Mouse (Mus musculus): ENCODE measurements around the gene Atp2b1. TPM values are rescaled to one million over a fixed set of nuclear protein-coding genes. Genes with fewer than 3 reads are reported as not detected.

Atp2b1 gene
- polyA plus RNA-seq, 1 experiment = 18.2 TPM

DNA sequence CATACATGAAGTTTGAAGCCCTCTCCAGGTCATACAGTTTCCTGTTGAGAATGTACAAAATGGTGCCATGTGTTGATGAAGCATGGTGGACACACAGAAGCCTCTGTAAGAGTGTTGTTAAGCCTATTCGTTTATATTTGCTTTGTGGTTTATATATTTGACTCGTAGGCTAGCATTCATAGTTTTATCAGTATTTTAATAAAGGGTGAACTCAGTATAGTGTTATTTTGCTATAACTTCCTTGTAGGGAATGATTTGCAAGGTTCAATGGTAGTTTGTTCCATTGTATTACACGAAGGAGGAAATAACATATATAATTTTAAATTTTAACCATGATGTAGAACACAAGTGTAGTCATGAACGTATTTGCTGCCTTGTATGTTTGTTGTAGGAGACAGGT lies 25.9 kb downstream of the Atp2b1 start:
- Histone ChIP-seq H3K27me3 (ENCODE audit: control insufficient read depth, insufficient read depth, insufficient read length) (no peaks in the 10 kb centered on the region), H3K79me3 (ENCODE audit: low read depth) (peaks cover 79% of the 10 kb centered on the region), H3K79me2 (ENCODE audit: control insufficient read depth, insufficient read depth) (peaks cover 100% of the 10 kb centered on the region), H3K4me3 (ENCODE audit: insufficient read depth, poor library complexity, severe bottlenecking) (no peak overlapping the region), H3K36me3 (ENCODE audit: control insufficient read depth, insufficient read depth) (peaks cover 19% of the 10 kb centered on the region), H3ac (ENCODE audit: control insufficient read depth, insufficient read length, low read depth) (no peak overlapping the region)
- no peak for TF ChIP-seq CEBPB (IDR thresholded peaks at IDR 0.05; ENCODE audit: low read depth)
- TF ChIP-seq FOSL1 (IDR thresholded peaks at IDR 0.05; ENCODE audit: insufficient read depth, low read length, poor library complexity, severe bottlenecking) = no peak
- TF ChIP-seq MYOG (IDR thresholded peaks at IDR 0.05; ENCODE audit: control insufficient read depth, extremely low read depth, insufficient read length) = no peak
- TF ChIP-seq MAX (IDR thresholded peaks at IDR 0.05) = no peak
- TF ChIP-seq MYOD1 (IDR thresholded peaks at IDR 0.05; ENCODE audit: control insufficient read depth, insufficient read length, low read depth) = no peak
- no peak for TF ChIP-seq CTCF (IDR thresholded peaks at IDR 0.05; ENCODE audit: control insufficient read depth, insufficient read depth, insufficient read length)
- no peak for TF ChIP-seq USF1 (IDR thresholded peaks at IDR 0.05; ENCODE audit: low read depth)

DNA sequence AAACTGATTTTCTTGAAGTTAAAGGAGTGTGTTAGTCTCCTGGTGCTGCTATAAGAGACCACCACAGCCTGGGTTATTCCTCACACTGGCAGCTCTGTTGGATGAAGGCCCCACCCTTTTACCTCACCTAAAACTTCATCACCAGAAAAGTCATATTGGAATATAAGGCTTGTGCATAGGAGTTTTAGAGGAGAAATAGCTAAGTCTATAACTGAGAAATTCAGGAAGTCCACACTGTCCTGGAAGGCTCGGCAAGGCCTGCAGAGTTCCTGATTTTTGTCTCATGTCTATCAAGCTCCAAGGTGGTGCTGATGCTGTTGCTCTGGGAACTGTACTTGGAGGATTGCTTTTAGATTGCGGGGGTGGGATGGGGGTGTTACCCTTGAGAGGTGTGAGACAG lies 26.6 kb downstream of the Atp2b1 start:
- H3K4me3 ChIP-seq (ENCODE audit: insufficient read depth, poor library complexity, severe bottlenecking) = no peak overlapping the region
- H3K27me3 ChIP-seq (ENCODE audit: control insufficient read depth, insufficient read depth, insufficient read length) = no peaks in the 10 kb centered on the region
- peaks cover 100% of the 10 kb centered on the region for H3K79me2 ChIP-seq (ENCODE audit: control insufficient read depth, insufficient read depth)
- H3K79me3 ChIP-seq (ENCODE audit: low read depth) = peaks cover 79% of the 10 kb centered on the region
- no peak overlapping the region for H3ac ChIP-seq (ENCODE audit: control insufficient read depth, insufficient read length, low read depth)
- TF ChIP-seq CTCF (IDR thresholded peaks at IDR 0.05; ENCODE audit: control insufficient read depth, insufficient read depth, insufficient read length) (no peak), MAX (IDR thresholded peaks at IDR 0.05) (no peak)
- peaks cover 19% of the 10 kb centered on the region for H3K36me3 ChIP-seq (ENCODE audit: control insufficient read depth, insufficient read depth)

DNA sequence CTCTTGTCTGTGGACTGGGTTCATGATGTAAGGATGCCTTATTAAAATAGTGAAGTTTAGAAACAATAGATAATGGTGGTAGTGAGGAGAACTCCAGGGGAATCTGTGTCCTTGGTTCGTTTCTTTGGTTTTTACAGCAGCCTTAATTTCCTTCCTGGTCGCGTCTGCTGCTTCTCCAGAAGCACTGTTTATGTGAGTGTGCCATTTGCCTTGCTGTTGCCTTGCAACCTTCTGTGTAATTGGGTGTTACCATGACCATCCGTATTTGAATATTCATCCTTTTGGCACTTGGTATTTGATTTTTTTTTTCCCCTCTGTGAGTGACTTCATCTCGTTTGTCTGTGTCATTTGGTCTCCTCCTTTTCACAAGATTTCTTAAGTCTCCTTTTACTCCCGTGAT lies 27.8 kb downstream of the Atp2b1 start:
- Histone ChIP-seq H3K4me3 (ENCODE audit: insufficient read depth, poor library complexity, severe bottlenecking) (no peak overlapping the region), H3ac (ENCODE audit: control insufficient read depth, insufficient read length, low read depth) (no peak overlapping the region), H3K79me2 (ENCODE audit: control insufficient read depth, insufficient read depth) (peaks cover 100% of the 10 kb centered on the region), H3K27me3 (ENCODE audit: control insufficient read depth, insufficient read depth, insufficient read length) (no peaks in the 10 kb centered on the region), H3K79me3 (ENCODE audit: low read depth) (peaks cover 79% of the 10 kb centered on the region), H3K36me3 (ENCODE audit: control insufficient read depth, insufficient read depth) (peaks cover 17% of the 10 kb centered on the region)
- no peak for TF ChIP-seq MYOD1 (IDR thresholded peaks at IDR 0.05; ENCODE audit: control insufficient read depth, insufficient read length, low read depth)
- no peak for TF ChIP-seq MYOG (IDR thresholded peaks at IDR 0.05; ENCODE audit: control insufficient read depth, extremely low read depth, insufficient read length)
- no peak for TF ChIP-seq FOSL1 (IDR thresholded peaks at IDR 0.05; ENCODE audit: insufficient read depth, low read length, poor library complexity, severe bottlenecking)
- TF ChIP-seq MAX (IDR thresholded peaks at IDR 0.05) = no peak
- TF ChIP-seq USF1 (IDR thresholded peaks at IDR 0.05; ENCODE audit: low read depth) = no peak
- no peak for TF ChIP-seq CEBPB (IDR thresholded peaks at IDR 0.05; ENCODE audit: low read depth)
- TF ChIP-seq CTCF (IDR thresholded peaks at IDR 0.05; ENCODE audit: control insufficient read depth, insufficient read depth, insufficient read length) = no peak

DNA sequence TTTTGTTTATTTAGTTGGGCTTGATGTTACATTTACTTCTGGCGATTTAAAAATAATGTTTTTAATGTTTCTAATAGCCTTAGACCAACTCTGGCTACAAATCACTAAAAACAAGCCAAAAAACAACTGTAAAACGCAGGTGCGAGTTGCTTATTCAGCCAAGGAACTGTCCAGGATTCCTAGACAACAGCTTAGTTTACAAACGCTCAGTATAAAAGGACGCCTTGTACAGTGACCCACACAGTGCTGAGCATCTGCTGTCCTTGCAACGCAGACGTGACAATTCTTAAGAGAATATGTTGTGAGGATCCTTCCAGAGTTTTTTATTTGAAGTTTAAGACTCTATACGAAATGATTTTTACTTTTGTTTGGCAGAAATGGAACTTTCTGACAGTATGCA lies 28.8 kb downstream of the Atp2b1 start:
- TF ChIP-seq CTCF (IDR thresholded peaks at IDR 0.05; ENCODE audit: control insufficient read depth, insufficient read depth, insufficient read length) = no peak
- no peak for TF ChIP-seq USF1 (IDR thresholded peaks at IDR 0.05; ENCODE audit: low read depth)
- no peak for TF ChIP-seq FOSL1 (IDR thresholded peaks at IDR 0.05; ENCODE audit: insufficient read depth, low read length, poor library complexity, severe bottlenecking)
- TF ChIP-seq CEBPB (IDR thresholded peaks at IDR 0.05; ENCODE audit: low read depth) = no peak
- no peak for TF ChIP-seq MAX (IDR thresholded peaks at IDR 0.05)
- no peak for TF ChIP-seq MYOG (IDR thresholded peaks at IDR 0.05; ENCODE audit: control insufficient read depth, extremely low read depth, insufficient read length)
- TF ChIP-seq MYOD1 (IDR thresholded peaks at IDR 0.05; ENCODE audit: control insufficient read depth, insufficient read length, low read depth) = no peak
- Histone ChIP-seq H3K79me2 (ENCODE audit: control insufficient read depth, insufficient read depth) (peaks cover 100% of the 10 kb centered on the region), H3K36me3 (ENCODE audit: control insufficient read depth, insufficient read depth) (peaks cover 16% of the 10 kb centered on the region), H3K79me3 (ENCODE audit: low read depth) (peaks cover 82% of the 10 kb centered on the region), H3K27me3 (ENCODE audit: control insufficient read depth, insufficient read depth, insufficient read length) (no peaks in the 10 kb centered on the region), H3K4me3 (ENCODE audit: insufficient read depth, poor library complexity, severe bottlenecking) (no peak overlapping the region), H3ac (ENCODE audit: control insufficient read depth, insufficient read length, low read depth) (no peak overlapping the region)

DNA sequence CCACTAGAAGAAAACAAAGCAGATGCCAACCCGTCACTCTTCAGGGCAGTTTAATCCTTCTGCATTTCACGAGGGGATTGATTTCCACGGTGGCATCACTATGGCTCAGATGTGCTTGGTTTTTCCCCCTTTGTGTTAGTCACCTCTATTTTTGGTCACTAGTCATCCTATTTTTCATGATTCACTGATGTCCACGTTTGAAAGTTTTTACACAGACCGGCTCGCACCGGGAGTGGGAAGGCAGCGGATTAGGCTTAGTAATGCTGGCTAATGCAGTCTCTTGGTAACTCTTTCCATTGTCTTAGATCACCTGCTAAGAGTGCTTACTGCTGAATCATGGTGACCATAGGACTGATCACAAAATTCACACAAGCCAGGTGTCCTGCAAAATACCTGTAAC lies 29.7 kb downstream of the Atp2b1 start:
- Histone ChIP-seq H3K79me3 (ENCODE audit: low read depth) (peaks cover 86% of the 10 kb centered on the region), H3K4me3 (ENCODE audit: insufficient read depth, poor library complexity, severe bottlenecking) (no peak overlapping the region), H3K27me3 (ENCODE audit: control insufficient read depth, insufficient read depth, insufficient read length) (no peaks in the 10 kb centered on the region), H3K36me3 (ENCODE audit: control insufficient read depth, insufficient read depth) (peaks cover 12% of the 10 kb centered on the region), H3K79me2 (ENCODE audit: control insufficient read depth, insufficient read depth) (peaks cover 100% of the 10 kb centered on the region), H3ac (ENCODE audit: control insufficient read depth, insufficient read length, low read depth) (no peak overlapping the region)
- no peak for TF ChIP-seq USF1 (IDR thresholded peaks at IDR 0.05; ENCODE audit: low read depth)
- no peak for TF ChIP-seq CEBPB (IDR thresholded peaks at IDR 0.05; ENCODE audit: low read depth)
- no peak for TF ChIP-seq MYOD1 (IDR thresholded peaks at IDR 0.05; ENCODE audit: control insufficient read depth, insufficient read length, low read depth)
- TF ChIP-seq MYOG (IDR thresholded peaks at IDR 0.05; ENCODE audit: control insufficient read depth, extremely low read depth, insufficient read length) = no peak
- no peak for TF ChIP-seq CTCF (IDR thresholded peaks at IDR 0.05; ENCODE audit: control insufficient read depth, insufficient read depth, insufficient read length)
- TF ChIP-seq FOSL1 (IDR thresholded peaks at IDR 0.05; ENCODE audit: insufficient read depth, low read length, poor library complexity, severe bottlenecking) = no peak
- TF ChIP-seq MAX (IDR thresholded peaks at IDR 0.05) = no peak

DNA sequence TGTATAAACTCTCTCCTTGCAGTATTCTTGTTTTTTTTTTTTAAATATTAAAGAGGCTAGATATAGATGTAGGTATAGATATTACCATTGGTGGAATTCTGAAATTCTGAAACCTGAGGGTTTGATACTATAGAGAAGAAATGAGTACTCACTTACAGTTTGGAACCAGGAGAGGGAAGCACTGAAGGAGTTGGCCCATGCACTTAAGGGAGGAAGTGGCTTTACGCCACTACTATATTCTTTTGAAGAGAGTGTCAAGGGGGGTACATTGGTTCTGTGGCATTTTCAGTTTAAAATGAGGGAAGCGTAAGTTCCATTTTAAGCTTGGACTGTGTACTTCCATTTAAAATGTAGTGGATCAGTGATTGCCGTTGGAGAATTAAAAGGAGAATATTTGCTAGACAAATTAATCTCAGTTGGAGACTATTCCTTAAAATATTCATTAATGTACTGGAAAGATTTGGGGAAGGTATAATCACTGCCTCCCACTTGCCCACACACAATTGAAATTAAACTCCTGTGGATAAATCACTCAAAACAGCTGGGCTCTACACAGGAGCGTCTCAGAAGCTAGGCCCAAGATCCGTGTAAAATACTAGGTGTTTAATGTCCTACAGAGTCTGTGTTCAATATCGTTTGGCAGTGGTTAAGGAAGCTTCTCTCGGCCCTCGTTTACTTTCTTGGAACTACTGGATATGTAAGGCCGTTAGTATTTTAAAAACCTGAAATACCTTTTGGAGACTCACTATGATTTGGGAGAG lies 32.0 kb downstream of the Atp2b1 start:
- Histone ChIP-seq H3K36me3 (ENCODE audit: control insufficient read depth, insufficient read depth) (no peaks in the 10 kb centered on the region), H3ac (ENCODE audit: control insufficient read depth, insufficient read length, low read depth) (no peak overlapping the region), H3K79me3 (ENCODE audit: low read depth) (peaks cover 87% of the 10 kb centered on the region), H3K27me3 (ENCODE audit: control insufficient read depth, insufficient read depth, insufficient read length) (no peaks in the 10 kb centered on the region), H3K4me3 (ENCODE audit: insufficient read depth, poor library complexity, severe bottlenecking) (no peak overlapping the region), H3K79me2 (ENCODE audit: control insufficient read depth, insufficient read depth) (peaks cover 100% of the 10 kb centered on the region)
- no peak for TF ChIP-seq MYOG (IDR thresholded peaks at IDR 0.05; ENCODE audit: control insufficient read depth, extremely low read depth, insufficient read length)
- TF ChIP-seq MYOD1 (IDR thresholded peaks at IDR 0.05; ENCODE audit: control insufficient read depth, insufficient read length, low read depth) = no peak
- no peak for TF ChIP-seq FOSL1 (IDR thresholded peaks at IDR 0.05; ENCODE audit: insufficient read depth, low read length, poor library complexity, severe bottlenecking)
- TF ChIP-seq USF1 (IDR thresholded peaks at IDR 0.05; ENCODE audit: low read depth) = no peak
- TF ChIP-seq CEBPB (IDR thresholded peaks at IDR 0.05; ENCODE audit: low read depth) = no peak
- no peak for TF ChIP-seq MAX (IDR thresholded peaks at IDR 0.05)
- no peak for TF ChIP-seq CTCF (IDR thresholded peaks at IDR 0.05; ENCODE audit: control insufficient read depth, insufficient read depth, insufficient read length)
